Mouse (Mus musculus): ENCODE results near the gene Nfkbil1.
"Not testable (repeated sequence)": the region's sequence is repeated elsewhere in the genome, so short reads cannot be mapped to it uniquely, and the experiment has no call there.

The Nfkbil1 gene

GRCm38 (mm10) chr17:35234090-35234489 lies 1.5 kb downstream of the Nfkbil1 start:
- DNase-seq: not testable (repeated sequence)

GRCm38 (mm10) chr17:35233114-35233980 lies 2.2 kb downstream of the Nfkbil1 start, which contains the start of gene Atp6v1g2:
Atp6v1g2 (plus strand) TSS chr17:35233660.
- no peak for DNase-seq

DNA sequence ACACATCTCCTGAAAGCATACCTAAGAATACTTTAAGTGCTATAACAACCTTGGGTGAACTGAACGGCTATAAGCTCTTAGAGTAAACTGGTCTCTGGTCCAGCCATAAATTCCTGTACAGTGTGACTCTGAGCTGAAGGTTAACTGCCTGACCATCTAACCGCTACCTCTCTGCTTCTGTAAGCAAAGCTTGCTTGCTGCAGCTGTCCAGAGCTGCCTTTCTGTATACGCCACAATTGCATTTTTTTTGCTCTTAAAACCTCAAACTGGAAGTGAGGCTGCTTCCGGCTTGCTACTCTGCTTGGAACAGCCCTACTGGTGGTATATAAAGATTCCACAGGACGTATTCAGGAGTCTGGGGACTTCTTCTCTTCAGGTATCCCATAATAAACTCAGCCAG lies 2.9 kb downstream of the Nfkbil1 start:
- no peak for DNase-seq

- peak in 1 of 2 experiments; percentile 88 for DNase-seq
These were observed 3.5 kb downstream of the Nfkbil1 start for GRCm38 (mm10) chr17:35232043-35232442.

DNA sequence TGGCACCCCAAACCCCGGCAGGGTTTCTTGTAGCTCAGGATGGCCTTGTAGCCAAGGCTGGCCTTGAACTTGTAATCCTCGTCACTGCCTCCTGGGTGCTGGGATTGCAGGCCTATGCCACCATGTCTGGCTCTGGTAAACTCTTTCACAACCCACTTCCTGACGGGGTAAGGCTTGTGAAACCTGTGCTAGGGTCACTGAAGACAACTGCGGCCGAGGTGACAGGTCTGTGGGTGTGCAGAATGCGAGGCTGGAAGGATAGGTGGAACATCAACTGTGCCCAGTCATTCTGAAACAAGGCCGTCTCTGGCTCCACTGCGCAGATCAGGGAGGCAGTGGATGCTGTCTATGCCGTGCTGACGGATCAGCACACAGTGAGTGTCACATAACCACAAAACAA lies 4.6 kb downstream of the Nfkbil1 start:
- no peak for DNase-seq

DNA sequence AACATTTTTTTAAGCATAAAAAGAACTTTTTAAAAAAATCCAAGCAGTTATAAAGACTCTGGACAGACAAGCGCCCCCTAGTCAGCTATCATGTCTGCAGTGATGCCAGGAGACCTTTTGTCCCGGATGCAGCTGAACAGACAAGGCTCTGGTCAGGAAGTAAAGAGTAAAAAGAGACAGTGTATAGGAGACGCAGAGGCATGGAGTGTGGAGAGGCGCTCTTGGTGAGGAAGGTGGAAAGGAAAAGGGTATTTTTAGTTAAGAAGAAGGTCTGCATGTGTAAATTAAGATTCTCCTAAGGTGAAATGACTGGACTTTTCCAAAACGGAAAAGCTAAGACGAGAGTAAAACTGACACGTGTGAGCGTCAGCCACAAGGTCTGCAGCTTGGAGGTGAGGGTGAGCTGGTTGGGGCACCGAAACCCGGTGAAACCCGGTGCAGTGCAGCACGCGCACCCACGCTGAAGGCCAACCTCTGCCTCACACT lies 9.0 kb downstream of the Nfkbil1 start:
- no peak for DNase-seq

DNA sequence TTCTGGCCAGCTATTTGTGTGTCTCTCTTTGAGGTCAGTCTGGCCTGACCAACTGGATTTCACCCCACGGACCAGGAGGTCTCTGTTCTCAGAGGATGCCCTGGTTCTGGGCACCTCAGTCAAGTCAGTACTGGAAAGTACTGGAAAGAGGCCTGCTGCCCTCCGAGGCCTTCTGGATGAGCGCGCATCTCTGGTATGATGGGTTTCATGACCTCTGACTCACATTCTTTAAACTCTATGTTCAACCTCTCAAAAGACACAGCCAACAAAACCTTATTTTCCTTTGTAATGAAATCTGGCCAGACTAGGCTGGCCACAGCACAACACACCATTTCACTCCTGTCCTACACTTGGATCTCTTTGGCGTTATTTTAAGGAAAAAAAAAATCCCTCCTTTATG lies 10.1 kb downstream of the Nfkbil1 start:
- DNase-seq: no peak

DNA sequence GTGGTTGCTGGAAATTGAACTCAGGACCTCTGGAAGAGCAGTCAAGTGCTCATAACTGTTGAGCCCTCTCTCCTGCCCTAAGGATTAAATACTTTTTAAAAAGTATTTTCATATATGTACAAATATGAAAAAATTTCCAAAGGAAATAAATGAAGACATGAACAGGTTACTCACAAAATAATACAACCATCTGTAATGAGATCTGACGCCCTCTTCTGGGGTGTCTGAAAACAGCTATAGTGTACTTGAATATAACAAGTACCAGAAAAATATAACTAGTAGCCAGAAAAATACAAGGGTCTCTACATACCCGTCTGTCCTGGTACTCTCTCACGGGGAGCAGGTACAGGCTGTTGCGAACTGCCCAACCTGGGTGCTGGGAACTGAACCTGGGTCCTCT lies 11.0 kb downstream of the Nfkbil1 start:
- no peak for DNase-seq

DNA sequence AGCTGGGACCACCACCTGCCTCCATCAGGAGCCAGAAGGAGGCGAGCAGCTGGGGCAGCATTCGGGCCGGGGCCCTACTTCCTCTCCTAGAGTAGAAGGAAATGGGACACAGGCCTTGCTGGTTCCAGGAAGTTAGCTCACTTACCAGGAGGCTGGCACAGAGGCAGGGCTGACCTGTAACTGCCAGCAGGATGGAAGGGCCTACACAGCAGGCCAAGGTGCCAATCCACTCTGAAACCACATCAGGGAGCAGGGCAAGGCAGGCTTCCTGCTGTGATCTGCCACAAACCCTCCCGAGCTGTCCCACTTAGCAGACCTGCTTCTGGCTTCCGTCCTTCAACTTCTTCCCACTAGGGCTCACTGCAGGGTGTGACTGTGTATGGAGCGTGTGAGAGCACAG lies 13.3 kb downstream of the Nfkbil1 start:
- DNase-seq: no peak

- no peak for DNase-seq
These were observed 15.2 kb downstream of the Nfkbil1 start, which contains the start of gene Gm16181 for GRCm38 (mm10) chr17:35220156-35220952. Gm16181 (plus strand) TSS chr17:35220834.

- DNase-seq: no peak
These were observed 16.0 kb downstream of the Nfkbil1 start for GRCm38 (mm10) chr17:35219601-35220041.

DNA sequence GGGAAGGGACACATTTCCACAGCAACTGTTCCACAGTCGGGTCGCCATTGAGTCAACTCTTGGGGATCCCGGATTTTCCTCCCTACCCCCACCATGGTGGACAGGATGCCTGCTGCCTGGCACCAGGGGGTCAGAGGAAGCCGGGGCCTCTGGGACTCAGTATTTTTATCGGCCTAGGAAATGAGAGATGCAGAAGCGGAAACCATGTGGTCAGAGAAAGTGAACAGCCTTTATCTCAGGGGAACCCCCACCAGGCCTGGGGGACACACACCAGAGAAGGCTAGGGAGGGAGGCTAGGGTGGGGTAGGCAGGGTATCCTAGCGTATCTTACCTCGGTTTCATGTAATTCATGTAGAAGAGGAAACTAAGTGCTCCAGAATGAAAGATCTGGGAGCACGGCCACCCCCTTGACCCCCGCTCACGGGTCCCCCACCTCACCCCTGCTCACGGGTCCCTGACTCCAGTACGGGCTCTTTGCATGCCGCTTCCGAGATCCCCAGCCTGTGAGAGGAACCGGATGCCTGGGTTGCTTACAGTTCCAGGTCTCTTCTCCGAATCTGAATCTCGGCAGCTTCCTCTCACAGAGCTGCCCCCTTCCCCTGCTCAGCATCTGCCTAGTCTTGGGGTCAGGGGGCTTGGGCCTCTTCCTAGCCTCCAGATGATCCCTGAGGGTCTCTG lies 16.9 kb downstream of the Nfkbil1 start:
- peak; percentile 42 to 47 for DNase-seq

- no peak for DNase-seq
These were observed 22.5 kb downstream of the Nfkbil1 start for GRCm38 (mm10) chr17:35213071-35213470.

DNA sequence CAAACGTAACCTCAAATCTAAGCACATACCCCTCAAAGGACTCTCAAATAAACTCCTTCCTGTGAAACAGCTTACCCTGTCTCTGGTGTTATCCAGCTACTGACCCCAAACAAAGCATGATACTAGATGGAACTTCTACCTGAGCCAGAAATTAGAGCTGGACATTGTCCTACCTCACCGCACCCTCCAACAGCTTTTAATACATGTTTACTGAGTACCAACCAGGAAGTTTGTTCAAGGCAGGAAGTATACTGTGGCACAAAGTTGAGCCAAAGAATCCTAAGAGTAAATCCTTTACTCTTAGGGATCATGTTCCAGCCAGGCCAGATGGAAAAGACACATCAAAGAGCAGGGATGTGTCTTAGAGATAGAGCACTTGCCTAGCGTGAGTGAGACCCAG lies 25.0 kb downstream of the Nfkbil1 start:
- no peak for DNase-seq

GRCm38 (mm10) chr17:35209785-35210535 lies 25.6 kb downstream of the Nfkbil1 start:
- no peak for DNase-seq

GRCm38 (mm10) chr17:35205380-35205769 lies 30.2 kb downstream of the Nfkbil1 start:
- no peak for DNase-seq

DNA sequence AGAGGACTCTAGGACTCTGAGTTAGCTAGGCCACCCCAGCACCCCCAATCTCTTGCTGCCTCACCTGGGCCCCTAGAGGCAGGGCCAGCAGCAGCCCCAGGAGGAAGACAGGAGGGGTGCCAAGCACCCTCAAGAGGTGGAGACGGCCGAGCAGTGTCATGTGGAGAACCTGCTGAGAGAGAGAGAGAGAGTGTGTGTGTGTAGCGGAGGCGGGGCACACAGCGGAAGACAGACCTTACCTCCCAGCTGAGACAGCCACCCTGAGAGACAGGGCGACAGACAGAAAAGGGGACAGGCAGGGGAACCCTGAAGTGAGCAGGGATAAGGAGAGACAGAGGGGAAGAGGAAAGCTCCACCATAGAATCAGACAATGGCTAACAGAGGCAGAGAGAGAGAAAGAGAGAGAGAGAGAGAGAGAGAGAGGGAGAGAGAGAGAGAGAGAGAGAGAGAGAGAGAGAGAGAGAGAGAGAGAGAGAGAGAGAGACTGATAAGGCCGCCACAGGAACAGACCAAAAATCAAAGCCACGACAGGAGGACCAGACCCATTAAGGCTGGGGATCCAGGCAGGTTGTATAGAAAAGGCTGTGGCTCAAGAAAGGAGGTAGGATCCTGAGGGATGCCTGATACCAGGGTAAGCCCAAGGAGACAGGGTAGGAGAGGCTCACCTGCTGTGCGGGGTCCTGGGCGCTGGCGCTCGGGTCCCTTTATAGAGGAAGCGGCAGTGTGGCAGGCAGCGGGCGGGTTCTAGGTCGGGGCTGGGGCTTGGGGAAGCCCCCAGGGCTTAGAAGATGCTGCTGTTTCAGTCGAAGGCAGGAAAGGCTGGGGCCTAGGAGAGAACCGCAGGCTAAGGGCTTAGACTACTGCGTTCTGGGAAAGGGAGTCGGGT lies 30.9 kb downstream of the Nfkbil1 start, which contains the start of gene Lta:
TSS of gene Lta (minus strand) at position 858 of the 886 bp plus-strand sequence.
- no peak for DNase-seq

GRCm38 (mm10) chr17:35202442-35202841 lies 33.1 kb downstream of the Nfkbil1 start:
- DNase-seq: no peak

- peak in 1 of 2 experiments; percentile 44 for DNase-seq
These were observed 33.8 kb downstream of the Nfkbil1 start, which contains the start of gene Tnf for GRCm38 (mm10) chr17:35201787-35202186. Tnf (minus strand) TSS chr17:35202007.

GRCm38 (mm10) chr17:35201128-35201527 lies 34.5 kb downstream of the Nfkbil1 start:
- DNase-seq: no peak

DNA sequence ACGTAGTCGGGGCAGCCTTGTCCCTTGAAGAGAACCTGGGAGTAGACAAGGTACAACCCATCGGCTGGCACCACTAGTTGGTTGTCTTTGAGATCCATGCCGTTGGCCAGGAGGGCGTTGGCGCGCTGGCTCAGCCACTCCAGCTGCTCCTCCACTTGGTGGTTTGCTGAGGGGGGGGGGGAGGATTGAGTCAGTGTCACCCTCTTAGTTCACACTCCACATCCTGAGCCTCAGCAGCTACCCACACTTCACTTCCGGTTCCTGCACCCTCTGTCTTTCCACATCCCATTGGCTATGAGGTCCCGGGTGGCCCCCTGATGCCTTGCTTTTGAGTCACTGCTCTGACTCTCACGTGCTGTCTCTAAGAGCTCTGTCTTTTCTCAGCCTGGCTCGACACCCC lies 35.2 kb downstream of the Nfkbil1 start:
- no peak for DNase-seq

Data from kidney, adult 8-10 months (tissue).